Mouse (Mus musculus) urinary bladder, adult 2 months (tissue): ENCODE results near the gene Repin1. TPM values are rescaled to one million over a fixed set of nuclear protein-coding genes. Genes with fewer than 3 reads are reported as not detected.
A peak's percentile ranks its signal among the peaks of the same experiment; 100 is the strongest.
"Not testable (repeated sequence)": the region's sequence is repeated elsewhere in the genome, so short reads cannot be mapped to it uniquely, and the experiment has no call there.

ENCODE experiments used
- DNase-seq: peaks from one replicate; pipeline ENCODE4 v3.0.0; 2022; ENCODE audit warnings: low spot score
- polyA plus RNA-seq: library from polyadenylated mRNA; depleted of rRNA; stranded (reverse); fragments of >200 nt; gene quantifications from 2 replicates; pipeline ENCODE4 v1.2.3, GENCODE M21; 2012

The Repin1 gene
- polyA plus RNA-seq, 1 experiment: 45.4 TPM

- DNase-seq: no peak
Measured at GRCm38 (mm10) chr6:48579215-48579648, 14.5 kb upstream of the Repin1 start.

GRCm38 (mm10) chr6:48581257-48581656 lies 12.4 kb upstream of the Repin1 start:
- no peak for DNase-seq

DNA sequence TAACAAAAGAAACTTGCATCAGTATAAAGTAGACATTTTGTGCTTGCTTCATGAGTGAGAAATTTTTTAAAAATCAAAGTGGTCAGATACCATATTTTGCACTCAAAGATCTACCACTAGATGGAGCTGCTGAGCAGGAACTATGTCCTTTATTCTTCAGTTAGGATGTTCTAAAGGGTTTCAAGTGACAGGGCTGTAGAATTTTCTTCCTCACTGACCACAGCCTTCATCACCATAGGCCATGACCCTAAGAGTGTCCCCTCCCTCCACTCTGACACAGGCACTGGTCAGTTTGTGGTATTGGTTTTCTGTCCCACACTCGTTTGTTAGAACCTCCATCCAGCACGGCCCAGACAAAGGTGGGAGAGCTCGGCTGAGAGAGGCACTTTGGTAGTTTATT lies 11.6 kb upstream of the Repin1 start:
- DNase-seq: no peak

DNA sequence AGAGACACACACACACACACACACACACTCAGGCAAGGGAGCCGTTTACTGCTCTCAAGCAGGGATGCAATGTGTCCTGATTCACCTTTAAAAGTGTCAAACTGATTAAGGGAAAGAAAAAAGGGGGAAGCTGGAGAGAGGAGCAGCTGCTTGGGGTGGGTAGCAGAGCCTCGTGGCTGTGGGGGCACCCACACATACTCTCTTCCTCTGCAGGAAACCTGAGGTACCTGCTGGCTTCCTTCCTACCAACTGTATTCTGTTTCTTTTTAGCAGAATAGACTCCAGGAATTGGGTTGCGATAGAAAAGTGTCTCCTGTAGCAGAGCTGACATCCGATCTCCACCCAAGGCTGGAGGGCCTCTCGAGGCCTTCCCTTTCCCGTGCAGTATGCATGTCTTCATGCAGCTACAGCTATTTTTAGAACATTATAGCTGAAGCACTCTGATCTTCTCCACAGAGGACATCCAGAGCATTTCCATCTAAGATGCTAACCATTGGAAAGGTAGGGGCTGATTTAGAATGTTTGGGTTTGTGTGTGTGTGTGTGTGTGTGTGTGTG lies 4.4 kb upstream of the Repin1 start, which contains the start of gene Gm45021:
Gm45021 (plus strand) TSS at position 417 of the 557 bp plus-strand sequence.
- DNase-seq: no peak

GRCm38 (mm10) chr6:48591221-48591845 lies 2.4 kb upstream of the Repin1 start:
- no peak for DNase-seq

DNA sequence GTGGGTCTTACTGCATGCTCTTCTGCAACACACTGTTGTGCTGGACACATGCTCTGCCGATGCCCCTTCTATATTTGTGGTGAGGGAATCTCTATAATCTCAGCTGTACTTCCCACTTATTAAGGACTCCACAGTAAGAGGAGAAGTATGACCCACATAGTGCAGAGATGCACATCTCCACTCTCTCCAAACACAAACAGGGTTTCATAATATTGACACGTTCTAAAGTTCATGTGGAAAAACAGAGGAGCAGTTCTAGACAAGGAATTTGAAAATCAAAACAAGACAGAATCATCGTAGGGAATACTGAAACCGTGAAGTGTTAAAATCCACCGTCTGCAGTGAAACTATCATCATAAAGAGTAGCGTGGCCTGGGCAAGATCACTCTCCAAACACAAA lies 1.8 kb upstream of the Repin1 start:
- DNase-seq: no peak

GRCm38 (mm10) chr6:48594043-48594738 lies 508 bp downstream of the Repin1 start:
- no peak for DNase-seq

DNA sequence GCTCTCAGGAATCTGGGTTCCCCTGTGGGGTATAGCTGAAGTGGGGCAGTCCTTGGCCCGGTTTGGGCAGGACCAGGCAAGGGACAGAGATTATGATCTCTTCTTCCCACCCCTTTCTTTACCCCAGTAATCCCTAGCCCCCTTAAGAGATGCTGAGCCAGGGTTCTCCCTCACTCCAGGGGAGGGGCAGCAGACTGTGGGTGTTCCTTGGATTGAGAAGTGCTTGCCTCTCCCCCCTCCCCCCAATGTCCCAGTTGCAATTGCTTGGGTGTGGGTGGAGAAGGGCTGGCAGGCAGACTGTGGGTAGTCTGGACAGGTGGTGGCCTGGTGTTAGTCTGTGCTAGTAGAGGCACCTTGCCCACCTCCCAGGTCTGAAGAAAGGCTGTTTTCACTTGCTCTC lies 1.6 kb downstream of the Repin1 start:
- DNase-seq: no peak

DNA sequence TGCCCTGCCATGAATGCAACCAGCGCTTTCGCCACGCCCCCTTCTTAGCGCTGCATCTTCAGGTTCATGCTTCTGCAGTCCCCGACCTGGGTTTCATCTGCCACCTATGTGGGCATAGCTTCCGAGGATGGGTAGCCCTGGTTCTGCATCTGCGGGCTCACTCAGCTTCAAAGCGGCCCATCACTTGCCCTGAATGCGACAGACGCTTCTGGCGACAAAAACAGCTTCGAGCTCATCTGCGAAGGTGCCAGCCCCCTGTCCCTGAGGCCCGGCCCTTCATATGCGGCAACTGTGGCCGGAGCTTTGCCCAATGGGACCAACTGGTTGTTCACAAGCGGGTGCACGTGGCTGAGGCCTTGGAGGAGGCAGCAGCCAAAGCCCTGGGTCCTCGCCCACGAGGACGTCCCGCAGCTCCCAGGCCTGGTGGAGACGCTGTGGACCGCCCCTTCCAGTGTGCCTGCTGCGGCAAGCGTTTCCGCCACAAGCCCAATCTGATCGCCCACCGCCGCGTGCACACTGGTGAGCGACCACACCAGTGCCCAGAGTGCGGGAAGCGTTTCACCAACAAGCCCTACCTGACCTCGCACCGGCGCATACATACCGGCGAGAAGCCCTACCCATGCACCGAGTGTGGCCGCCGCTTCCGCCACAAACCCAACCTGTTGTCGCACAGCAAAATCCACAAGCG lies 3.0 kb downstream of the Repin1 start:
- no peak for DNase-seq

- no peak for DNase-seq
Measured at GRCm38 (mm10) chr6:48597233-48597625, 3.5 kb downstream of the Repin1 start.

- no peak for DNase-seq
Measured at GRCm38 (mm10) chr6:48600594-48600993, 6.9 kb downstream of the Repin1 start.

DNA sequence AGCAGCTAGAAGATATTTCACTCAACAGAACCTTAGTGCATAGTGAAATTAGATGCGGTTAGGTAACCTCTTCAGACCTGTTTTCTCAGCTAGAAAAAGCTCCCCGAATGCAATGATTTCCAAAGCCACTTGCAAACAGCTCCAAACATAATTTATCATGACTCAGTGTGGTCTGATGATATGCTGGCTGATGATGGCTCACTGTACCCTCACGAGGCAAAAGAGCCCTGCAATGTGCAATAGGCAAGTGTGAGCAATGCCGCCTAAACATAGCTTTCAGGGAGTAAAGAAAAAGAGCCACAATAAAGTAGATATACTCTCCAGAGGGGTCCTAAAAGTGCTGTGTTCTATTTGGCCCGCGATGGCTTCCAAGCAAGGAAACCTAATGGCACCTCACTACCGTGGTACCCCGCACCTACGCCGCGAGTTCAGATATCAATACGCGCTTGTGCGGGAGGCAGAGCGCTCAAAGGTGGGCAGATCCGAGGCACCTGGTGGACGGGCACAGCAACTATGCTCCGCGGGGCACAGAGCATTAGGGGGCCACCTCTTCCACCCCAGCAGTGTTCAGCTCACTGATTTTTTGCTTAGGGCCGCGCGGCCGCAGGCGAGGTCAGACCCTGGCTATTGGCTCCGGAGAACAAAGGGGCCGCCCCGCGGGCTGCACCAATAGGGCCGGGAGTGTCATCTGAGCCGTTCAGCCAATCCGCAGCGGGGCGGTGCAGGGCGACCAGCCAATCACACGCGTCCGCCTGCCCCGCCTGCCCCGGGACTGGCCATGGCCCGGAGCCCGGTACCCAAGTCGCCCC lies 7.8 kb downstream of the Repin1 start, which contains the start of gene Zfp775:
Zfp775 (plus strand) TSS at position 793 of the 809 bp plus-strand sequence.
- peak; percentile 96 for DNase-seq

DNA sequence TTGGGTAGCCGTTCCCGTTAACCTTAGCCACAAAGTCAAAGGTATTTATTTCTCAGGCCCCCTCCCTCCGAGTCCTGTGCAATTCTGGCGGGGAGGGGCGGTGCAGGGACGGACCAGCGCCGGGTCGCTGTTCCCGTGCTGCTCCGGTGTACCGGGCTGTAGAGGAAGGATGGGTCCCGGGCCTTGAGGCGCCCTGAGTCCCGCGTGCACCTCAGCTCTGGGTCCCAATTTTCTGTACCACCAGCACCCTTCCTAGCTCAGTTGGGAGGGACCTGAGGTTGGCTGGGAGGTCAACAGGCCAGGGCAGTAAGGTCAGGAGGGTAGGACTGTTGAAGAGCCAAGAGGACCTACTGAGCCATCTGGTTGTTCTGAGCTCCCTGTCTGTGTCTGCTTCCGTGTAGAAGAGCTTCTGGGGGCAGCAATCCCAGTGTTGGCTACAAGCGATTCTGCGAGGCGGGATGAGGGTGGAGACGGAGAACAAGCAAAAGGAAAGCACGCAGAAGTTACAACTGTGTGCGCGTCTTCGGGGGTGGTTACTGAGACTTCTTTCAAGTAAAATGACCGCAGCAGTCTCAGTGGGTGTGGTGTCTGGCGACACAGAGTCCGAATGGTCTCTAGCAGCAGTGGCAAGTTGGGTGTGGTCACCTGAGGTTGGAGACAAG lies 8.5 kb downstream of the Repin1 start:
- no peak for DNase-seq

GRCm38 (mm10) chr6:48608124-48608523 lies 14.4 kb downstream of the Repin1 start:
- DNase-seq: no peak

DNA sequence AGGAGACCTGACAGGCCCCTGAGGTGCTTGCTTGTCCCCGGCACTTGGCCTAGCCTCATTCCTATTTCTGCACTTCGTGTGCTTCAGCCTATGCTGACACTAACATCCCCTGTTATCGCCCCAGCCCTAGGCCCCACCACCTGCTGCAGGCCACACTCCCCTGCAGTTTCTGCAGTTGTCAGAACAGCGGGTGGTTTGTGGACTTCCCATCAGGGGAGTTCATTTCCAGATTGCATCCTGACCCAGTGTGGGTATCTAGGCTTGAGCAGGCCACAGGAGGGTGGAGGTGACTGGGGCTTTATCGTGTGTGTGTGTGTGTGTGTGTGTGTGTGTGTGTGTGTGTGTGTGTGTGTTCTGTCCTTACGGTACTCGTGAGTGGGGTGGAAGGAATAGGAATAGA lies 15.8 kb downstream of the Repin1 start:
- no peak for DNase-seq

- DNase-seq: no peak
Measured at GRCm38 (mm10) chr6:48610657-48611056, 17.0 kb downstream of the Repin1 start.

DNA sequence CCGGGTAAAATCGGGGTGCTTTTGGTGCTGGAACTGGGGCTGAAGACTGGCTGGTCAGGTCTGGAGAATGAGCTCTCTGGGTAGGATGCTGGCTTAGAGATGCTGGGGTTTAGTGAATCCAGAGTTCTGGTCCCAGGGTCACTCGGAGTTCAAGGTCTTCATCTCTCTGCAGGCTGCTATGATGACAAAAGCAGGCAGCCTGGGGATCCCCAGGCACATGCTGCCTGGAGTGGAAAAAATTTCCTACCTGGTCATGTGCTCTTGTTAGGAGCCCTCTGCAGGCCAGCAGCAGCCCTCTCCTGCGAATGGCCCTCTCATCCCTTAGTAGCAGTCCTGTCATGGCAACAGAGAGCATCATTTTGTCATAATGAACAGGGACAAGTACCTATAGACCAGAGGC lies 19.8 kb downstream of the Repin1 start:
- DNase-seq: no peak

- no peak for DNase-seq
Measured at GRCm38 (mm10) chr6:48614756-48615155, 21.1 kb downstream of the Repin1 start.

DNA sequence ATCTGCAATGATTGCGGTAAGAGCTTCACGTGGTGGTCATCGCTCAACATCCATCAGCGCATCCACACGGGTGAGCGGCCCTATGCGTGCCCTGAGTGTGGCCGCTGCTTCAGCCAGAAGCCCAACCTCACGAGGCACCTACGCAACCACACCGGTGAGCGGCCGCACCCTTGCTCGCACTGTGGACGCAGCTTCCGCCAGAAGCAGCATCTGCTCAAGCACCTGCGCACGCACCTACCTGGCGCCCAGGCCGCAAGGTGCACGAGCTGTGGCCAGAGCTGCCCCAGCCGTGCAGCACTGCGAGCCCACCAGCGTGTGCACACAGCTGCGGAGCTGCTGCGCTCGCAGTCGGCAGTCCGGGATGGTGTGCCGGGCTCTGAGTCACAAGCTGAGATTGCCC lies 26.3 kb downstream of the Repin1 start:
- no peak for DNase-seq

GRCm38 (mm10) chr6:48622186-48622843 lies 28.6 kb downstream of the Repin1 start:
- not testable (repeated sequence) for DNase-seq

DNA sequence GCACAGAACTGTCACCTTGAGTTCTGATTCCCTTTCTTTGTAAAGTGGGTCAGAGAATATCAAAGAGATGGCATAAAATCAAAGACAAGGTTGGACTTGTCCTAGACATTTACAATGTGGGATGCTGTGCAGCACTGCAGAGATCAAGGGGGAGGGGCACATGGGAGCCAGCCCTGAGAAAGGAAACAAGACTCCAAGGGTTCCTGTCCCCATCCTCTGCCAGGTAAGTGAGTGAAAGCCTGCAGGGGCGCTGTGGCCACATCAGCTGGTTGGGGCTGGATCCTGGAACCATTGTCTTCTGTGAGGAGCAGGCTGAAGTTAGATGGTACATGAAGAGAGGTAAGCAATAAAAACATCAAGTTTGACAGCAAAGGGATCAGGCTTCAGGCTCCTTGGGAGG lies 29.8 kb downstream of the Repin1 start:
- DNase-seq: no peak
